Mouse (Mus musculus) liver, embryonic 13.5 days (tissue): Measurements from ENCODE around the gene Lrrc3. TPM values are rescaled to one million over a fixed set of nuclear protein-coding genes. Genes with fewer than 3 reads are reported as not detected.
A peak's percentile ranks its signal among the peaks of the same experiment; 100 is the strongest.

Experiments
- ATAC-seq: fragments of 200-750 bp; cut with Nextera tagmentation; 2 replicates; pipeline ENCODE4 v1.8.0; 2017; ENCODE audit warnings: low read depth, mild to moderate bottlenecking, moderate number of reproducible peaks, moderate library complexity
- DNase-seq: peaks from one replicate; pipeline ENCODE4 v3.0.0; 2022
- H3K27ac ChIP-seq: fragments of 300-500 bp; sonication (generic); 2 replicates; pipeline ENCODE4 v1.5.1; 2015; ENCODE audit warnings: moderate library complexity, mild to moderate bottlenecking, inconsistent platforms
- H3K27me3 ChIP-seq: fragments of 300-500 bp; sonication (generic); 2 replicates; pipeline ENCODE4 v1.6.1; 2015; ENCODE audit warnings: mild to moderate bottlenecking, inconsistent platforms
- H3K36me3 ChIP-seq: fragments of 300-500 bp; sonication (generic); 2 replicates; pipeline ENCODE4 v1.6.1; 2015; ENCODE audit warnings: mild to moderate bottlenecking, inconsistent platforms
- H3K4me1 ChIP-seq: fragments of 300-500 bp; sonication (generic); replicated peaks from 2 replicates; pipeline ENCODE4 v1.6.1; 2015; ENCODE audit warnings: inconsistent platforms
- H3K4me2 ChIP-seq: fragments of 300-500 bp; sonication (generic); 2 replicates; pipeline ENCODE4 v1.6.1; 2015; ENCODE audit warnings: inconsistent platforms, mild to moderate bottlenecking, moderate library complexity
- H3K4me3 ChIP-seq: fragments of 300-500 bp; sonication (generic); replicated peaks from 2 replicates; pipeline ENCODE4 v1.5.1; 2015; ENCODE audit warnings: mild to moderate bottlenecking, inconsistent platforms
- H3K9ac ChIP-seq: fragments of 300-500 bp; sonication (generic); 2 replicates; pipeline ENCODE4 v1.6.1; 2015; ENCODE audit warnings: mild to moderate bottlenecking, inconsistent platforms
- H3K9me3 ChIP-seq: fragments of 300-500 bp; sonication (generic); replicated peaks from 2 replicates; pipeline ENCODE4 v1.6.1; 2016; ENCODE audit warnings: inconsistent platforms
- WGBS: fragments of 180-500 bp; shearing (Covaris S2); methylation state at CpG from one replicate; pipeline ENCODE4 v1.1.7; 2015; ENCODE audit not compliant: insufficient replicate concordance; 5-methylcytosine and 5-hydroxymethylcytosine counted together
- polyA plus RNA-seq: library from polyadenylated mRNA; unstranded; fragments of >200 nt; fragmentation: Nextera tagmentation; extraction: Ambion mirVana; gene quantifications from 2 replicates; pipeline ENCODE4 v1.2.1, GENCODE M21; 2015

Gene Lrrc3
- polyA plus RNA-seq, 1 experiment from 2014 or later = 8.6 TPM

DNA sequence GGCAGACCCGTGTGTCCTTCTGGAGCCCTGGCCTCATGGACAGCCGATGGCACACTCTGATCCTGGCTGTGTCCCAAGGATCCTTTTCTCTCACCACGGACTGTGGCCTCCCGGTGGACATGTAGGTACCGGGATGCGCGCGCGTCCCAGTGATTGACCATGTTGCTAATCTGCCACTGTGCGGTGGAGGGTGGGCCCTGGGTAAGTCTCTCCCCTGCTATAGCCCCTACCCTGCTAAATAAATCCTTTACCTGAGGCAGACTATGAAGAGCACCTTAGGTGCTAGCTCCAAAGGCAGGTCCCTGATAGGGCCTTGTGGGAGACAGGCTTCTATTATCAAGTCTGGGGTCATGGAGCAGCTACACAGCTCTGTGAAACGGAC, 37.6 kb downstream of the Lrrc3 start:
- Histone ChIP-seq H3K4me1 (0 out of 2 replicates have a peak, but pooled peaks cover 6% of the 10 kb centered on the region), H3K9me3 (no peaks in the 10 kb centered on the region), H3K4me3 (0 out of 2 replicates have a peak overlapping the region, but pooled peaks have one; percentile 3), H3K27ac (no peak overlapping the region), H3K9ac (no peak overlapping the region), H3K4me2 (peak overlapping the region; percentile 44), H3K27me3 (no peaks in the 10 kb centered on the region), H3K36me3 (no peaks in the 10 kb centered on the region)
- WGBS = 29% methylated on average over 11 of the region's 11 CpGs
- DNase-seq = no peak
- ATAC-seq = no peak

DNA sequence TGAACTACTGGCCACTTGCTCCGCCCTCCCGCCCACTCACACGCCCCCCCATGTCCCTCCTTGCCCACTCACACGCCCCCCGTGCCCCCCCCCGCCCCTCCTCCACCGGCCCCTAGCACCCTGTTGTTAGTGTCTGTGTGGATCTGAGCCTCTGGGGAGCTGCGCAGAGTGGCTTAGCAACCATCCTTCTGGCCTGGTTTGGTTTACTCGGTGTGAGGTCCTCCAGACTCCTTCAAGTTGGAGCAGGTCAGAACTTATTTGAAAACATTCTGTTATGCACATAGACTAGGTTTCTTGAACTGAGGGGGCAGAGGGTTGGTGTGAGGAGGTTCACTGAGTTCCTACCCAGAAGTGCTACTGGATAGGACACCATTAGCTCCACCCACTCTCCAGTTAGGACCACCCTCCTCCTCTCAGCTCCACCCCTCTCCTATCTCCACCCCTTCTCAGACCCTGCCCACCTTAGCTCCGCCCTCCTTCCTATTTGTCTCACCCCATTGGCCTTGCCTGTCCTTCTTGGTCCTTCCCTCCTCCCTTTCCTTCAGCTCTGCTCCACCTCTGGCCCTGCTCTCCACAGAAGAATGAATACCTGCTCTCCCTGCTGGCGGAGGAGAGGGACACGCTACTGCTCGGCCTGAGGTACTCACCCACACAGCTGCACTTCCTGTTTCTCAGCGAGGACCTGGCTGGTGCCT, 38.1 kb downstream of the Lrrc3 start:
- Histone ChIP-seq H3K27me3 (no peaks in the 10 kb centered on the region), H3K36me3 (no peaks in the 10 kb centered on the region), H3K9me3 (no peaks in the 10 kb centered on the region), H3K4me1 (0 out of 2 replicates have a peak, but pooled peaks cover 6% of the 10 kb centered on the region), H3K4me3 (0 out of 2 replicates have a peak overlapping the region, but pooled peaks have one; percentile 3), H3K9ac (no peak overlapping the region), H3K4me2 (peak overlapping the region; percentile 44), H3K27ac (no peak overlapping the region)
- peak; percentile 37 for DNase-seq
- peak; percentile 77 for ATAC-seq
- WGBS = 18% methylated on average over 14 of the region's 14 CpGs

DNA sequence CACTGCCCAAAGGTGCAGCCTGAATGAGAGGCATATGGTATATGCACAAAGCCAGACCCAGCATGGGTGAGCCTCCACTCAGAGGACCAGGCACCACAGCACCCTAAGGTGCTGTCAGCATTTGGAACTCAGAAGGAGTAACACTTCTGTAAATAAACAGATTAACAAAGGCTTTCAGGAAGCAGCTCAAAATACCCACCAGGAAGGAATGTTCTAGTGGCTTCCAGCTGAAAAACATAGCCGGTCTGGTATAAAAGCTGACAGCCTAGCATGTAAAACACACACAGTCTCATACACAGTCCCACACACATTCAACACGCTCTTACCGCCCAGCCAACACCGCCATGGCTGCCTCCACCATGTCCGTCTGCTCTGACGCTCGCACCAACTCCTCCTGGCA, 40.7 kb downstream of the Lrrc3 start, which contains the start of gene Gm3285:
Gene Gm3285 (plus strand): TSS at position 301 of the 400 bp plus-strand sequence.
- 42% methylated on average over 7 of the region's 7 CpGs for WGBS

DNA sequence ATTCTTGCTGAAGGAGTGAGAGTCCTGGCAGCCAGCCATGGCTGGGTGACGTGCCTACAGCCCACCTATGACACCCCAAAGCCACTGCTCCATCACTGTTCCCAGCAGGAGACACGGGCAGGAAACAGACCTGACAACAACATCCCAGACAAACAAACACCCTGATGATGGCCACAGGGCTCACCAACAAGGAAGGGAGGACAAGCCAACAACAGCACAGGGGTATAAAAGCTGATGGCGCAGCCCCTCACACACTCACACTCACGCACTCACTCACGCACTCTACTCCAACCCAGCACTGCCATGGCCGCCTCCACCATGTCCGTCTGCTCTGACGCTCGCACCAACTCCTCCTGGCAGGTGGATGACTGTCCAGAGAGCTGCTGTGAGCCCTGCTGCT, 49.8 kb downstream of the Lrrc3 start, which contains the start of gene Gm10318:
Gene Gm10318 (plus strand): TSS at position 301 of the 400 bp plus-strand sequence.
- no peaks in the 10 kb centered on the region for H3K4me1 ChIP-seq
- no peaks in the 10 kb centered on the region for H3K27me3 ChIP-seq
- no peak within 1 kb of the TSS for H3K4me3 ChIP-seq
- no peaks in the 10 kb centered on the region for H3K36me3 ChIP-seq
- no peak within 1 kb of the TSS for H3K9ac ChIP-seq
- DNase-seq (no peak), ATAC-seq (no peak)
- 40% methylated on average over 9 of the region's 9 CpGs for WGBS
- no peak within 1 kb of the TSS for H3K27ac ChIP-seq
- no peaks in the 10 kb centered on the region for H3K9me3 ChIP-seq
- no peak within 1 kb of the TSS for H3K4me2 ChIP-seq

More for the DNA sequence above, 40.7 kb downstream of the Lrrc3 start, which contains the start of gene Gm3285:
- Histone ChIP-seq H3K4me1 (0 out of 2 replicates have a peak, but pooled peaks cover 6% of the 10 kb centered on the region), H3K4me3 (no peak within 1 kb of the TSS), H3K27me3 (no peaks in the 10 kb centered on the region), H3K9ac (no peak within 1 kb of the TSS), H3K27ac (no peak within 1 kb of the TSS), H3K36me3 (no peaks in the 10 kb centered on the region), H3K9me3 (no peaks in the 10 kb centered on the region), H3K4me2 (no peak within 1 kb of the TSS)
- DNase-seq (no peak), ATAC-seq (no peak)

Other genes with a start within 250 kb of the Lrrc3 start
- gene Tspear, start 216.0 kb downstream of the Lrrc3 start, polyA plus RNA-seq = 0.07 and 0.10 TPM in 2 replicates
- gene Gm19402, start 211.8 kb downstream of the Lrrc3 start, polyA plus RNA-seq = not detected in 2 replicates
- gene Gm9508, start 205.3 kb downstream of the Lrrc3 start, polyA plus RNA-seq = not detected in 2 replicates
- not detected in 2 replicates for gene Gm10272, start 195.9 kb downstream of the Lrrc3 start, polyA plus RNA-seq
- not detected in 2 replicates for gene Gm10024, start 191.1 kb downstream of the Lrrc3 start, polyA plus RNA-seq
- gene Gm10142, start 186.7 kb downstream of the Lrrc3 start, polyA plus RNA-seq = not detected in 2 replicates
- not detected in 2 replicates for gene Krtap12-1, start 181.9 kb downstream of the Lrrc3 start, polyA plus RNA-seq
- not detected in 2 replicates for gene Gm10100, start 176.1 kb downstream of the Lrrc3 start, polyA plus RNA-seq
- gene Gm18596, start 159.9 kb downstream of the Lrrc3 start, polyA plus RNA-seq = not detected in 2 replicates
- not detected in 2 replicates for gene Gm9736, start 151.2 kb downstream of the Lrrc3 start, polyA plus RNA-seq
- gene Gm3233, start 142.9 kb downstream of the Lrrc3 start, polyA plus RNA-seq = not detected in 2 replicates
- not detected in 2 replicates for gene Gm3238, start 131.2 kb downstream of the Lrrc3 start, polyA plus RNA-seq
- not detected in 2 replicates for gene Gm7138, start 125.6 kb downstream of the Lrrc3 start, polyA plus RNA-seq
- gene Gm3250, start 120.0 kb downstream of the Lrrc3 start, polyA plus RNA-seq = not detected in 2 replicates
- not detected in 2 replicates for gene Gm7137, start 114.3 kb downstream of the Lrrc3 start, polyA plus RNA-seq
- not detected in 2 replicates for gene Gm9639, start 107.5 kb downstream of the Lrrc3 start, polyA plus RNA-seq
- not detected in 2 replicates for gene Gm19668, start 103.4 kb downstream of the Lrrc3 start, polyA plus RNA-seq
- gene Gm9507, start 90.7 kb downstream of the Lrrc3 start, polyA plus RNA-seq = not detected in 2 replicates
- not detected in 2 replicates for gene Gm2696, start 87.9 kb downstream of the Lrrc3 start, polyA plus RNA-seq
- gene Krtap10-4, start 75.4 kb downstream of the Lrrc3 start, polyA plus RNA-seq = not detected in 2 replicates
- not detected in 2 replicates for gene Krtap10-10, start 66.6 kb downstream of the Lrrc3 start, polyA plus RNA-seq
- not detected in 2 replicates for gene Gm36176, start 55.7 kb downstream of the Lrrc3 start, polyA plus RNA-seq
- not detected in 2 replicates for gene Gm10318, start 49.7 kb downstream of the Lrrc3 start, polyA plus RNA-seq
- gene Gm3285, start 40.6 kb downstream of the Lrrc3 start, polyA plus RNA-seq = not detected in 2 replicates
- gene Trpm2, start 68.0 kb upstream of the Lrrc3 start, polyA plus RNA-seq = 0.73 and 0.94 TPM in 2 replicates
- gene 1810043G02Rik, start 76.0 kb upstream of the Lrrc3 start, polyA plus RNA-seq = 4.6 and 5.7 TPM in 2 replicates
- 94.0 and 98.3 TPM in 2 replicates for gene Pfkl, start 107.5 kb upstream of the Lrrc3 start, polyA plus RNA-seq
- not detected in 2 replicates for gene Dnmt3l, start 139.4 kb upstream of the Lrrc3 start, polyA plus RNA-seq
- gene Aire, start 141.1 kb upstream of the Lrrc3 start, polyA plus RNA-seq = not detected in 2 replicates
- gene Icosl, start 166.8 kb upstream of the Lrrc3 start, polyA plus RNA-seq = 2.0 TPM in 2 replicates